Mouse (Mus musculus): Measurements from ENCODE around the gene Unc13a.

Gene Unc13a

DNA sequence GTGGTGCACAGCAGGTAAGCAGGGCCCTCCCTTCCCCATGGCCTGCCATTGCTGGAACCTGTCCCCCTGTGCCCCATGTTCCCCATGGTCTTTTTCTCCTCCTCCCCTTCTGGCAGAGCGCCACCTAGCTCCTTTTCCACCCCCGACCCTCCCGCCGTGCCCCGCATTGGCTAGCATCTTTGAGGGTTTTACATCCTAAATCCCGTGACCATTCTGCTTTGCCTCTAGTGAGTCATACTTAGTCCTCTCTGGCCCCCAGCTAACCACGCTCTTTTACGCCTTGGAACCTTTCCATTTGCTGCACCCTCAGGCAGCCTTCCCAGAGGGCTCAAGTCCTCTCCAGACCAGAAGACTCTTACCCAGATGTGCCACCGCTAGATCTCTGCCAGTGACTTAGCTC is 91.4 kb downstream of the Unc13a start:
- DNase-seq: no peak

DNA sequence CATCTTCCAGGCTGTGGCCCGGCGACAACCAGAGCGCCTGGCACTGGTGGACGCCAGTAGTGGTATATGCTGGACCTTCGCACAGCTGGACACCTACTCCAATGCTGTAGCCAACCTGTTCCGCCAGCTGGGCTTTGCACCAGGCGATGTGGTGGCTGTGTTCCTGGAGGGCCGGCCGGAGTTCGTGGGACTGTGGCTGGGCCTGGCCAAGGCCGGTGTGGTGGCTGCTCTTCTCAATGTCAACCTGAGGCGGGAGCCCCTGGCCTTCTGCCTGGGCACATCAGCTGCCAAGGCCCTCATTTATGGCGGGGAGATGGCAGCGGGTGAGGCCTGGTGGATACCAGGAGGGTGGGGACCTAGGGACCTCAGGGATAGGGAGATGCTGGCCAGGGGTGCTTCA is 92.1 kb downstream of the Unc13a start:
- DNase-seq: no peak

DNA sequence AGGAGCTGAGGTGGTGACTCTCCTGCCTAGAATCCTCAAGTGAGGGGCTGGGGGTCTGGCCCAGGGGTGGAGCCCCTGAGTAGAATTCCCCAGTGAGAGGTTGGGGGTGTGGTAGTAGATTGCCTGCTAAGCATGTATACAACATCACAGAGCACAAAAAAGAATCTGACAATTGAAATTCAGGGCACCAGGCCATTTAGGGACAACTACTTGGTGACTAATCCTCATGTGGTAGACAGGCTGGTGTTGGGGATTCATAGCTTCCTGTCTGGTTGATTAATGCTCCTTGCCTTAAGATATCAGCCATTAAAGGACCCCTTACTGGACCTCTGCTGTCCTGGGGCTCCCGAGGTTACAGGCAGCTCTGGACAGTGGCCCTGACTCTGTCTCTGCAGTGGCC is 92.5 kb downstream of the Unc13a start:
- DNase-seq: no peak

DNA sequence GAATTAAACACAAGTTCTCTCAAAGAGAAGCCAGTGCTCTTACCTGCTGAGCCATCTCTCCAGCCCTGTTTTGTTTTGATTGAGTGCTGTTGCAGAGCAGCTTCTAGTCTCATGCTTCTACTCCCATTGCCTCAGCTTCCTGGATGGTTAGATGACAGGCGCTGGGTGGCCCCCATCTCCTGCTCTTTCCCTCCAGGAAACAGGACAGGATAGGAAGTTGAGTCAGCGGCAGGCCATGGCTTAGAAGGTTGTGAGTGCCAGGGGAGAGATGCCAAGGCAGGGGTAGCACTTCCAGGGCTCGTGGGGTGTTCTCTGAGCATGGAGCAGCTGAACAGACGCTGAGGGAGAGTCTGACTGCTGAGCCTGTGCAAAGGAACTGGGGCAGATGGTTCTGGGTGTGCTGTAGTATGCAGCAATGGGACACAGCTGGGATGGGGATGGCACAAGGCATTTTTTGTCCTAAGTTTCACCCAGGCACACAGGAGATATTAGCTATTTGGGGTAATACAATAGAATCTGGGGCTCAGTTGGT is 93.6 kb downstream of the Unc13a start:
- DNase-seq: no peak

DNA sequence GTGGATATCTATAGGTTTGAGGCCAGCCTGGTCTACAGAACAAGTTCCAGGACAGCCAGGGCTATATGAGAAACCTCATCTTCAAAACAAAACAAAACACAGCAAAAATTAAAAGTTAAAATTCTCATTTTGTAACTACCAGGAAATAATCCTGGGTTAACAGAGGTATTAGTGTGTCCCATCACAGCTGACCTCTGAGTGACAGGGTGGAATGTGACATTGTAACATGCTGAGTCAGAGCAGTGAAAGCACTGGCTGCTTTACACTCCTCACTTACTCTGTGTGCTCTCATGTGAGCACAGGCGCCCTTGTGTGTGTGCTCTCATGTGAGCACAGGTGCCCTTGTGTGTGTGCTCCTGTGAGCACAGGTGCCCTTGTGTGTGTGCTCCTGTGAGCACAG is 96.5 kb downstream of the Unc13a start:
- no peak for DNase-seq

DNA sequence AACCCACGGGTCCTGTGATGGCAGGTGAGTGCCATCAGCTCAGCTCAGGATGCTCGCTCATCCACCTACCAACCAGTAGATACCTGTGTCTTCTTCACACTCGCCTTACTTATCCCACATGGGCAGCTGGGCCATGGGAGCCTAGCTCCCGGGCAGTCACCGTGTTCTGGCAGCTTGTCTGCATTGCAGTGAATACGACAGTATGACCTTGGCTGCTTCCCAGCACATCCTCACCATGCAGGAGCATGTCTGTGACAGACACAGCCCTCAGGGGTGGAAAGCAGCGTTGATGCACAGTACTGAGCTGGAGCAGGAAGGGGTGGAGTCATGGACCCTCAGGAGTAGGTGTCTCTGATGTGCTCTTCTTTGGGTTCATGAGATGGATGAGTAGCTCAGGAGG is 97.1 kb downstream of the Unc13a start:
- DNase-seq: no peak
